Mouse (Mus musculus) natural killer cell, adult 2 months (primary cell): ENCODE results near the gene Mtnr1b.

Experiments used
- DNase-seq, 2 experiments: peaks; one replicate each; pipeline ENCODE4 v3.0.0; 2022; ENCODE audit warnings: low spot score in 2 of 2

The Mtnr1b gene

DNA sequence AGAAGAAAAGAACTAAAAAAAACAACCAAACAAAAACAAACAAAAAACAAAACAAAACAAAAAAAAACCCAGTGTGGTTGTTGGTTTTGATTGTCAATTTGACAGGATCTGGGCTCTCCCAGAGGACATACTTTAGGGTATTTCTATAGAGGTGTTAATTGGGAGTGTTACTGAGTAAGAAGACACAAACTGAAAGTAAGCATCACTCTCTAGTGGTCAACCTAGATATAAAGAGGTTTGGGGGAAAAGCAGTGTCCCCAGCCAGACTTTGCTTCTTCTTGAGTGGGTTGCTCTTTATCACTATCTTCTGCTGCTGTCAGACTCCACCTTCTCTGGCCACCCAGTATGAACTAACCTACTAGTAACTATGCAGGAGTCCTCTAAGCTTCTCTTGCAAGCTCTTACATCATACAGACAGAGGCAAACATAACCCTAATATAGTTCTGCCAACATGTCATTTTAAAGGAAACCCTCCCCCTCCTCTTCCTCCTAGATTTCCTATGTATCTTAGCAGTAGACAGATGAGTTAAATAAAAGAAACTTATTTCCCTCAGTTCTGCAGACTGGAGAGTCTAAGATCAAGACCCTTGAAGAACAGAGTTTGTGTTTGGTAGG, 71.8 kb downstream of the Mtnr1b start:
- DNase-seq: no peak

DNA sequence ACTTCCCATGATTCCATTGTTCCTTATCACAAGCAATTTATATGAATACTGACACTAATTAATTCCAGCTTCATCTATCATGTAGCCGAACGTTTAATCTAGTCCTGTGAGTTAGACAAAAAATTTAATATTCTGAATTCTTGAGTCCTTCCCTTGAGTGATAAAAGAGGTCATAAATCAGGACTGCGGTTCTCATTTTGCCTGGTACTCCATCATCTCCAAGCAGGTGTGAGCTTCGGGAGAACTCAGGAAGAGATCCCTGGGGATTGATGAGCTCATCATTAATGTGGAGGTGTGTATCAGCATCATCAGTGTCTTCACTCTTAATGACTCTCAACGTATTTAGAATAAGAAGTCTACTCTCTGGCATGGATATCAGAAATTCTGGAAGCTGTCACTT, 74.0 kb downstream of the Mtnr1b start:
- no peak for DNase-seq

DNA sequence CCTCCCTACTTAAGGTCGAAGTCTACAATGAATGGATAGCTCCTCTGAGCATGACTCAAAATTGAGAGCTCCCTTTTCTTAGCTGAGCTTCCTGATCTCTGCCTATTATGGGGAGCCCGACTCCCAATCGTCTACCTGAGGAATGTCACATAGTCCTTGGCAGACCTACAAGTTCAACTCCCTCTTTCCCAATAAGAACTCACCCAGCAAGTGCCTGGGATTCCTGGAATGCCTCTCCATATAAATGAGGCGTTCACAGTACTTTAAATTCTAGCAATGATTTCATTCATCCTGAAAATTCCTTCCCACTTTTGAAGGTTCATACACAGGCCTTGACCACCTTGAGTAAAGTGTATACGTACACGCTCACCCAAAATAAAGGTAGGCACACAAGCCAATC, 79.9 kb downstream of the Mtnr1b start:
- no peak for DNase-seq

DNA sequence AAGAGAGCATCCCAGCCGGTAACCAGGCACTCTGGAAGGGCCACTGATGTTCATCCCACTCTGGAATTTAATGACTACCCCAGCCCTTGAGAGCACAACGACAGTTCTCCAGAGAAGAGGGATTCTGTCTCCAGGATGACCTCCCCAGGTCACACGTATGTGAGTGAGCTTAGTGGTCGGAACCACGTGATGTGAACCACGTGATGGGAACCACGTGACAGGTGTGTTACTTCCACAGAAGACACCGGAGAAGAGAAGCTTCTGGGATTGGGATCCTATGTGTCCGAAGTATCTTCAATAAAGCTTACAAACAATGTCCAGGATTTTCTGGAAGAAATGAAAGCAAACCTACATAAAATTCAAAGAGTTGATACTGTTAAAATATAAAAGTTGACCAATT, 82.3 kb downstream of the Mtnr1b start:
- no peak for DNase-seq

DNA sequence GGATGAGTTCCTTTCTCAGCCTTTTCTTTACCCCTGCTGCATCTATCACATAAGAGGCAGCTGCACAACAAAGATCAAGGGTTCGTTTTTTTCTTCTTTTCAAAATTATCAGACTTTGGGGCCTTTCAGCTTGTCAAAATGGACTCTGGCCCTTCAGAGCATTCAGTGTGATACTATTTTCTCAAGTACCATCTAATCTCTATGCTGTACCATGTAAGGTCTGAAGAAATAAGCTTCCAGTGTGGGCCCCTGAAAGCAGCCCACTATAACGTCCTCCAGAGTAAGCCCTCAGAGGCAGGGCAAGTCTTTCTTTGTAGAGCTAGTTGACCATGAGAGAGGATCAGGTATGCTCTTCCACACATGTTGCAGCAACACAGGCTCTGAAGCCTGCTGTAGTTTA, 87.7 kb downstream of the Mtnr1b start:
- DNase-seq: no peak

DNA sequence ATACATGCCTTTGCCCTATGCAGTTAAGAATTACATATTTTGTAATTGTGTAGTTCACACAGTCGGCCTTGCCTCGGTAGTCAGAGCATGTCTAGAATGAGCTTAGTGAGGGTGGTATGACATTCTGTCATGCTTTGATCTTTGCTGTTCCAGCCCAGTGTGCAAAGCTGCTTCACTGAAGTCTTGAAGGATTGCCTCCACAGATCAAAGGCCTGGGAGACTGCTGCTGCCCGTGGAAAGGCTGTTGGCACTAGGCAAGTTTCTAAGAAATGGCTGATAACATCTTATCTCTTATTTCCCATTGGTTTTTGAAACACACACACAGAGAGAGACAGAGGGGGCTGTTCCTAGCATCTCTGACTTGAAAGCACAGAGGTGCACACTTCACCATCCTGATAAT, 88.2 kb downstream of the Mtnr1b start:
- DNase-seq: no peak

DNA sequence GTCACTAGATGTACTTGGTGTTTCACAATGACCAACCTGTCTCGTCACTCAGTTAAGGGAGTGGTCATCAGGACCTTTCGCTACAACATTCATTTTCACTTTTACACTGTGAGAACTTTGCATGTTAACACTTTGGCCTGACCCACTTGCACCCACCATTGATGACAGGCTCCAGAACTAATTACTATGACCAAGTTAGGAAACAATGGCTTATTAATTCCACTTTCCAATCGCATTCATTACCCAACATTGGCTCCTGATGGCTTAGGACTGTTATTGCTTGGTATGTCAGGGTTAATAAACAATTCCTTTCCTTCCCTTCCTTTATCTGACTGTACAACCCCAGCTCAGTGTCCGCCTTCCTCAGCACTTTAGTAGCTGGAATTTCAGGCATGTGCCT, 92.4 kb downstream of the Mtnr1b start:
- DNase-seq: no peak

DNA sequence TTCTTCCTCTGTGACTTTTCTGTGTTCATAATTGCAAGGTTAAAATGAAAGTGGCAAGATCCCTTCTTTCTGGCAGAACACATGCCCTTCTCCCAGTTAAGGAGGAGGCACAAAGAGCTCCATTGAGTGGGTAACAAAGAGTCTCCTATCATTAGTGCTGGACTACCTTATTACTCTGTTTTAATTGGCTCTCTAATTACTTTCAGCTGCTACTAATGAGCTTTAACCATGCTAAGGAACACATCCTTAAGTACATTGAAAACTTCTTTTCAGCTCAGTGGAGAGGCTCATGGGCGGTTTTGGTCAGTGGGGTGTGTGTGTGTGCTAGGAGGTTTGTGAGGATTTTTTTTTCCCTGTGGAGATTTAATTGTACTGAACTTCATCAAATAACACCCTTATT, 99.4 kb downstream of the Mtnr1b start:
- DNase-seq: no peak
